Mouse (Mus musculus): Measurements from ENCODE around the gene Alox15.

DNA sequence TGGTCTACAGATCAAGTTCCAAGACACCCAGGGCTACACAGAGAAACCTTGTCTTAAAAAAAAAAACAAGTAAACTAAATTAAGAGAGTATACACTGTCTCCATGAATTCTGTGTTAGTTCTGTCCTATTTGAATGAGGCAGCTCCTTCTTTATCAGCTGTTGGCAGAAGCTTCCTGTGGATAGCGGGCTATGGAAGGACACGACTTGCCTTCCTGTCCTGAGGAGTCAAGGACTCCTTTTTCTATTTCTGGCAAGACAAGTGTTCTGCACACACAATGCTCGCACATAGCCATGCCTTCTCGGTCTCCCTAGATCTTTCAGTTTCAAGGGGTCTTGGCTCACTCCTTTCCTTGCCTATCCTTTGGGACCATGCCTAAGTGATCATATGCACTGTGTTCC is 49.5 kb downstream of the Alox15 start:
- TF ChIP-seq EP300 (IDR thresholded peaks at IDR 0.05; ENCODE audit: low read depth) (peak; percentile 65; the same call in 1 of the 2 replicates), CTCF (IDR thresholded peaks at IDR 0.05; ENCODE audit: low read depth) (no peak)
